ENCODE assay signal across 8 mouse cellular contexts in genomic region chr12:51741690-51742089, GRCm38 (mm10). TPM values are rescaled to one million over a fixed set of nuclear protein-coding genes. Genes with fewer than 3 reads are reported as not detected.
DNase-seq lines count a peak whose midpoint lies in the region; ATAC-seq and TF ChIP-seq lines count a peak whose summit lies in the region.

No protein-coding gene starts in this region.

- H3K4me2 ChIP-seq in heart, postnatal 0 days (ENCODE audit: low read depth, low read length), result no peak overlapping the region
- H3K4me2 ChIP-seq in heart, embryonic 12.5 days, result no peak overlapping the region

- no peak for TF ChIP-seq POLR2A in cortical plate, adult 2 months (IDR thresholded peaks at IDR 0.05; ENCODE audit: extremely low read depth, insufficient read depth, low read length)

- 0 out of 2 replicates have a peak, but pooled peaks have one; percentile 41 for TF ChIP-seq EP300 in heart, postnatal 0 days (IDR thresholded peaks at IDR 0.05; ENCODE audit: low read depth)

- H3K9ac ChIP-seq in heart, postnatal 0 days (replicated peaks; ENCODE audit: low read depth, low read length), result no peak overlapping the region
- no peak overlapping the region for H3K9ac ChIP-seq in heart, embryonic 12.5 days

- H3K4me1 ChIP-seq in heart, postnatal 0 days (ENCODE audit: control insufficient read depth, insufficient read depth), result 0 out of 2 replicates have a peak, but pooled peaks cover under 1% of the 10 kb centered on the region
- H3K4me1 ChIP-seq in heart, embryonic 12.5 days (replicated peaks), result peaks cover 10% of the 10 kb centered on the region
- no peaks in the 10 kb centered on the region for H3K4me1 ChIP-seq in cortical plate, adult 2 months (ENCODE audit: control insufficient read depth, insufficient read depth, low read length)

- peak; percentile 68 for TF ChIP-seq CTCF in heart, postnatal 0 days (IDR thresholded peaks at IDR 0.05; ENCODE audit: low read depth)
- peak; percentile 36; the same call in 1 of the 2 replicates for TF ChIP-seq CTCF in cortical plate, adult 2 months (IDR thresholded peaks at IDR 0.05; ENCODE audit: extremely low read depth, insufficient read depth, low read length)

- H3K27me3 ChIP-seq in heart, postnatal 0 days (ENCODE audit: control insufficient read depth, insufficient read depth, low read length), result no peaks in the 10 kb centered on the region
- no peaks in the 10 kb centered on the region for H3K27me3 ChIP-seq in heart, embryonic 12.5 days (replicated peaks)

- H3K36me3 ChIP-seq in heart, postnatal 0 days (replicated peaks; ENCODE audit: control insufficient read depth, insufficient read depth, low read length), result peaks cover 40% of the 10 kb centered on the region
- H3K36me3 ChIP-seq in heart, embryonic 12.5 days, result peaks cover 52% of the 10 kb centered on the region

- WGBS in heart, postnatal 0 days, result 88% methylated on average over 6 of the region's 6 CpGs
- 87% methylated on average over 6 of the region's 6 CpGs for WGBS in heart, embryonic 12.5 days

- no peak overlapping the region for H3K27ac ChIP-seq in heart, postnatal 0 days (ENCODE audit: low read depth)
- H3K27ac ChIP-seq in heart, embryonic 12.5 days (ENCODE audit: poor library complexity, severe bottlenecking), result no peak overlapping the region
- no peak overlapping the region for H3K27ac ChIP-seq in cortical plate, adult 2 months (ENCODE audit: insufficient read depth, low read length)

- H3K9me3 ChIP-seq in heart, postnatal 0 days (replicated peaks; ENCODE audit: control insufficient read depth, low read length), result no peaks in the 10 kb centered on the region
- 0 out of 2 replicates have a peak, but pooled peaks cover 2% of the 10 kb centered on the region for H3K9me3 ChIP-seq in heart, embryonic 12.5 days (replicated peaks)

- H3K4me3 ChIP-seq in heart, postnatal 0 days (ENCODE audit: low read depth, low read length), result no peak overlapping the region
- no peak overlapping the region for H3K4me3 ChIP-seq in heart, embryonic 12.5 days
- H3K4me3 ChIP-seq in cortical plate, adult 2 months (ENCODE audit: insufficient read depth, low read length), result no peak overlapping the region

- peak; percentile 39 for DNase-seq in heart, postnatal 0 days (ENCODE audit: low spot score)
- DNase-seq in urinary bladder, postnatal 25 days (ENCODE audit: low spot score), result peak; percentile 20
- no peak for DNase-seq in urinary bladder, postnatal 4 days (ENCODE audit: low spot score in 2 of 2)
- peak; percentile 26 to 69 for DNase-seq in kidney, postnatal 36 days
- peak; percentile 39 to 69 for DNase-seq in spleen, postnatal 10 days (ENCODE audit: low spot score in 2 of 2)
- DNase-seq in Muller cell, postnatal 12 days (ENCODE audit: inconsistent ontology term), result no peak

- no peak for ATAC-seq in heart, postnatal 0 days (ENCODE audit: insufficient read depth, low read depth)
- ATAC-seq in heart, embryonic 12.5 days (ENCODE audit: insufficient number of reproducible peaks, low FRiP score), result no peak

RNA-seq across cellular contexts. Expression of gene Strn3, which starts 50.0 kb away (rescaled TPM):
- 69.6 and 73.5 TPM in 2 replicates for total RNA-seq in heart, postnatal 0 days (2014; rRNA removed; ENCODE audit: low replicate concordance)
- polyA plus RNA-seq in heart, postnatal 0 days (2015; fragmentation: Nextera tagmentation; extraction: Ambion mirVana), result 37.1 and 37.4 TPM in 2 replicates
- 54.8 and 58.6 TPM in 2 replicates for polyA plus RNA-seq in heart, embryonic 12.5 days (2016; fragmentation: Nextera tagmentation; extraction: Ambion mirVana)
- polyA plus RNA-seq in cortical plate, adult 2 months (2012; rRNA removed), result 56.0 and 59.0 TPM in 2 replicates

RNA-seq across cellular contexts. Expression of gene Ap4s1, which starts 50.9 kb away (rescaled TPM):
- 25.0 and 47.9 TPM in 2 replicates for total RNA-seq in heart, postnatal 0 days (2014; rRNA removed; ENCODE audit: low replicate concordance)
- polyA plus RNA-seq in heart, postnatal 0 days (2015; fragmentation: Nextera tagmentation; extraction: Ambion mirVana), result 47.0 and 47.1 TPM in 2 replicates
- 36.3 and 36.6 TPM in 2 replicates for polyA plus RNA-seq in heart, embryonic 12.5 days (2016; fragmentation: Nextera tagmentation; extraction: Ambion mirVana)
- polyA plus RNA-seq in cortical plate, adult 2 months (2012; rRNA removed), result 52.6 and 54.1 TPM in 2 replicates

Comparison
In these comparisons a context has a peak if more than half of its experiments do, and no peak if none do; other contexts are left out.
1. DNase-seq: peak in heart, postnatal 0 days (single experiment), urinary bladder, postnatal 25 days (single experiment), kidney, postnatal 36 days (2 of 2) and spleen, postnatal 10 days (2 of 2); none in urinary bladder, postnatal 4 days (0 of 2) and Muller cell, postnatal 12 days (single experiment).